Mouse (Mus musculus) embryonic facial prominence, embryonic 10.5 days (tissue): ENCODE measurements at regions not wholly inside any gene's neighbourhood (a gene's known extent, or its start where the extent isn't known, plus 50 kb on each side); places are given as distances from the start of the nearest gene placed in this dataset.
"Not testable (repeated sequence)": the region's sequence is repeated elsewhere in the genome, so short reads cannot be mapped to it uniquely, and the experiment has no call there.

ENCODE experiments used
- DNase-seq: peaks from one replicate; pipeline ENCODE4 v3.0.0-alpha.2; 2017; ENCODE audit warnings: low spot score
- H3K27ac ChIP-seq: fragments of 300-500 bp; sonication (generic); replicated peaks from 2 replicates; pipeline ENCODE4 v1.5.1; 2016; ENCODE audit warnings: mild to moderate bottlenecking
- H3K27me3 ChIP-seq: fragments of 300-500 bp; sonication (generic); replicated peaks from 2 replicates; pipeline ENCODE4 v1.6.1; 2016; ENCODE audit warnings: low read depth, mild to moderate bottlenecking; ENCODE audit not compliant: poor library complexity, severe bottlenecking
- H3K36me3 ChIP-seq: fragments of 300-500 bp; sonication (generic); replicated peaks from 2 replicates; pipeline ENCODE4 v1.6.1; 2016; ENCODE audit warnings: mild to moderate bottlenecking, moderate library complexity
- H3K4me1 ChIP-seq: fragments of 300-500 bp; sonication (generic); 2 replicates; pipeline ENCODE4 v1.6.1; 2016
- H3K4me3 ChIP-seq: fragments of 300-500 bp; sonication (generic); 2 replicates; pipeline ENCODE4 v1.5.1; 2016; ENCODE audit warnings: mild to moderate bottlenecking, moderate library complexity
- H3K9me3 ChIP-seq: fragments of 300-500 bp; sonication (generic); 2 replicates; pipeline ENCODE4 v1.6.1; 2016; ENCODE audit warnings: mild to moderate bottlenecking
- WGBS: fragments of 180-500 bp; shearing (Covaris S2); methylation state at CpG from one replicate; pipeline ENCODE4 v1.1.7; 2016; 5-methylcytosine and 5-hydroxymethylcytosine counted together

DNA sequence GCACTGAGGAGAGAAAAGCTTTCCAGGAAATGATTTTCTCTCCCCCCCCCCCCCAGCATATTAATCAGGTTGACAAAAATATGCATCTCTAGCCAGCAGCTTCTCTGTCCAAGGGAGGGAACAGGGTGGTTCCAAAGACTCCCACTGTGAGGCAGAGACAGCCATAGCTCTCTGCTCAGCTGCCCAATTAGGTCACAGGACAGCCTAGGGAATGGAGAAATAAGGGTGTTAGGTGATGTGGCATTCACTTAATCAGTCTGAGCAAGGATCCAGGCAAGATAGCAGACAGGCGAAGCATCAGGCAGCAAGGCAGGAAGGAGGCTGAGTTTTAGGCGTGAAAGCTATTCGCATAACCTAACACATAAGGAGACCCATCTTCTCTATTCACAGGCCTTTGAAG is 266.2 kb upstream of the Meis2 start:
- Histone ChIP-seq H3K36me3 (no peaks in the 10 kb centered on the region), H3K4me1 (no peaks in the 10 kb centered on the region), H3K27ac (no peak overlapping the region), H3K9me3 (no peaks in the 10 kb centered on the region), H3K27me3 (no peaks in the 10 kb centered on the region), H3K4me3 (no peak overlapping the region)
- WGBS, result 89% methylated on average over 3 of the region's 3 CpGs
- no peak for DNase-seq

DNA sequence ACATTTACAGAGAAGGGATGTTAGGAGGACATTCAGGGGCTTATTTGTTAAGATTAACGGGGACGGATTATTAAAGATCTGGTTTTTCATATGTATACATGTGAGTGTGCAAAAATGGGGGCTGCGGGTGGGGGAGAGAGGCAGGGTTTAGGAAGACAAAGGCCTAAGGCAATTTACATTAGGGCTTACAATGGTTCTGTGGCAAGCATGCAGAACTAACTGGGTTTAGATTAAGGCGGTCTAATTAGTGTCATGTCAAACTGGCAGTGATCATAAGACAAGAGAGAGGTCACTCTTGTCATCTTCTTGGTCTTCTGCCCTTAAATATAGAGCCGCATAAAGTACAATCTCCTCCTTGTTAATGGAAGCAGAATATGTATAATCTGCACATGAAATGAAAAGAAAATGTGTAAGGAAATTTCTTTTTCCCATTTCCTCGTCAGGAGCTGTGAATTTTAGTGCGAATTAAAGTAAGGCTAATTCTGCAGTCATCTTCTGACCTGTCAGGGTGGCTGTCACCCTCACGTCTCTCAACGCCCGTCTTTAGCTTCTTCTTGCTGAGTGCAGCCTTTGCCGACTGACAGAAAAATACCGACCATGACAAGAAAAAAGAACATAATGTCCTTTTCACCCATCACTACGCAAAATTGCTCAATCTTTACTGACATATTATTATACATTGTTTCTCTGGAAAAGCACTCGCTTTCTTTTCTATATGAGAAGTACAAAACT is 256.6 kb upstream of the Meis2 start:
- no peaks in the 10 kb centered on the region for H3K36me3 ChIP-seq
- H3K27ac ChIP-seq, result no peak overlapping the region
- 75% methylated on average over 14 of the region's 14 CpGs for WGBS
- no peaks in the 10 kb centered on the region for H3K27me3 ChIP-seq
- no peak overlapping the region for H3K4me3 ChIP-seq
- no peak for DNase-seq
- H3K9me3 ChIP-seq, result no peaks in the 10 kb centered on the region
- H3K4me1 ChIP-seq, result no peaks in the 10 kb centered on the region

- no peak overlapping the region for H3K27ac ChIP-seq
- no peaks in the 10 kb centered on the region for H3K27me3 ChIP-seq
- 74% methylated on average over 1 of the region's 1 CpGs for WGBS
- H3K36me3 ChIP-seq, result no peaks in the 10 kb centered on the region
- H3K9me3 ChIP-seq, result no peaks in the 10 kb centered on the region
- no peak for DNase-seq
- no peaks in the 10 kb centered on the region for H3K4me1 ChIP-seq
- no peak overlapping the region for H3K4me3 ChIP-seq
Measured at GRCm38 (mm10) chr2:116299551-116299950, 233.9 kb upstream of the Meis2 start.

GRCm38 (mm10) chr2:116289886-116290285 is 224.2 kb upstream of the Meis2 start:
- Histone ChIP-seq H3K36me3 (no peaks in the 10 kb centered on the region), H3K4me1 (no peaks in the 10 kb centered on the region), H3K27me3 (no peaks in the 10 kb centered on the region), H3K4me3 (no peak overlapping the region), H3K9me3 (no peaks in the 10 kb centered on the region), H3K27ac (no peak overlapping the region)
- DNase-seq, result no peak
- WGBS, result 81% methylated on average over 7 of the region's 7 CpGs

GRCm38 (mm10) chr2:116243191-116243590 is 177.6 kb upstream of the Meis2 start:
- H3K36me3 ChIP-seq, DNase-seq, H3K27me3 ChIP-seq, H3K4me3 ChIP-seq, H3K27ac ChIP-seq, H3K9me3 ChIP-seq, H3K4me1 ChIP-seq: not testable (repeated sequence)
- WGBS, result 75% methylated on average over 3 of the region's 3 CpGs

- DNase-seq, result no peak
- no peaks in the 10 kb centered on the region for H3K36me3 ChIP-seq
Measured at GRCm38 (mm10) chr2:116236731-116237130, 171.1 kb upstream of the Meis2 start.

DNA sequence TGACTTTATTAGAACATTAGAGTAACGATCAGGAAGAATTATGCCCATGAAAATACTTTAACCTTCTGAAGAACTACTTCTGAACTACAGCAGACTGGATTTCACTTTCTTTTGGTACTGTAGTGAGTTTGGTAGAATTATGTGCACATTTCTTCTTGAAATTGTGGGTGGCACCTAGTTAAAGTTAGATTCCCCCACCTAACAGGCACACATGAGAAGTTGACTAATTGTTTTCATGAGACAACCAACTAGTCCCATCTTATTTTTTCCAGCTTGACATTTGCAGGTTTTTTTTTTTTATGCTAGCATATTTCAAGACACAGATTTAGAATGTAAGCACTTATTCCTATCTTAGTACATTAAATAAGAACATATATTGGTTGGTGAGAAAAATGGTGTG is 167.2 kb upstream of the Meis2 start:
- Histone ChIP-seq H3K27ac (no peak overlapping the region), H3K36me3 (no peaks in the 10 kb centered on the region), H3K4me1 (no peaks in the 10 kb centered on the region), H3K4me3 (no peak overlapping the region), H3K9me3 (no peaks in the 10 kb centered on the region), H3K27me3 (no peaks in the 10 kb centered on the region)
- DNase-seq, result no peak
- 94% methylated on average over 1 of the region's 1 CpGs for WGBS

More at GRCm38 (mm10) chr2:116236731-116237130, 171.1 kb upstream of the Meis2 start:
- no peak overlapping the region for H3K27ac ChIP-seq
- H3K4me3 ChIP-seq, result no peak overlapping the region
- H3K9me3 ChIP-seq, result no peaks in the 10 kb centered on the region
- H3K4me1 ChIP-seq, result no peaks in the 10 kb centered on the region
- H3K27me3 ChIP-seq, result no peaks in the 10 kb centered on the region

DNA sequence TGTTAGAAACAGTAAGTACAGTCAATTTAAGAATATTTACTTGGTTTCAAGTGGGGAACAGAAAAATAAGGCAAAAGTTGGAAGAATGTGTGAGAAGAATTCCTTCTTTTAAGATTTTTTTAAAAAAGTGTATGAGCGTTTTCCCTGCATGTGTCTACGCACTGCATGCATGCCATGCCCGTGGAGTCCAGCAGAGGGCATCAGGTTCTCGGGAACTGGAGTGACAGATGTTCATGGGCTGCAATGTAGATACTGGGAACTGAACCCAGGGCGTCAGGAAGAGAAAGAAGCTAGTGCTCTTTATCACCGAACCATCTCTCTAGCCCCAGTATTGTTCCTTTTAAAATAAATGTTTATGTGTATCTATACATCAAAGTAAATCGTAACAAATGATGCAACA is 150.8 kb upstream of the Meis2 start:
- Histone ChIP-seq H3K36me3 (no peaks in the 10 kb centered on the region), H3K27me3 (no peaks in the 10 kb centered on the region), H3K4me1 (no peaks in the 10 kb centered on the region), H3K27ac (no peak overlapping the region), H3K4me3 (no peak overlapping the region), H3K9me3 (no peaks in the 10 kb centered on the region)
- peak; percentile 34 for DNase-seq
- 80% methylated on average over 7 of the region's 7 CpGs for WGBS

- Histone ChIP-seq H3K4me1 (no peaks in the 10 kb centered on the region), H3K27ac (no peak overlapping the region), H3K9me3 (no peaks in the 10 kb centered on the region), H3K27me3 (no peaks in the 10 kb centered on the region), H3K36me3 (no peaks in the 10 kb centered on the region), H3K4me3 (no peak overlapping the region)
- no peak for DNase-seq
- WGBS, result 85% methylated on average over 14 of the region's 14 CpGs
Measured at GRCm38 (mm10) chr2:116201248-116202223, 135.9 kb upstream of the Meis2 start.

GRCm38 (mm10) chr2:116200795-116201194 is 135.2 kb upstream of the Meis2 start:
- H3K4me3 ChIP-seq, result no peak overlapping the region
- 79% methylated on average over 5 of the region's 5 CpGs for WGBS
- H3K27ac ChIP-seq, result no peak overlapping the region
- no peaks in the 10 kb centered on the region for H3K27me3 ChIP-seq
- no peaks in the 10 kb centered on the region for H3K9me3 ChIP-seq
- DNase-seq, result no peak
- H3K36me3 ChIP-seq, result no peaks in the 10 kb centered on the region
- H3K4me1 ChIP-seq, result no peaks in the 10 kb centered on the region

GRCm38 (mm10) chr2:116181861-116182260 is 116.2 kb upstream of the Meis2 start:
- DNase-seq, result no peak
- 87% methylated on average over 11 of the region's 11 CpGs for WGBS
- no peak overlapping the region for H3K4me3 ChIP-seq
- H3K9me3 ChIP-seq, result no peaks in the 10 kb centered on the region
- no peaks in the 10 kb centered on the region for H3K36me3 ChIP-seq
- no peak overlapping the region for H3K27ac ChIP-seq
- H3K4me1 ChIP-seq, result no peaks in the 10 kb centered on the region
- no peaks in the 10 kb centered on the region for H3K27me3 ChIP-seq

DNA sequence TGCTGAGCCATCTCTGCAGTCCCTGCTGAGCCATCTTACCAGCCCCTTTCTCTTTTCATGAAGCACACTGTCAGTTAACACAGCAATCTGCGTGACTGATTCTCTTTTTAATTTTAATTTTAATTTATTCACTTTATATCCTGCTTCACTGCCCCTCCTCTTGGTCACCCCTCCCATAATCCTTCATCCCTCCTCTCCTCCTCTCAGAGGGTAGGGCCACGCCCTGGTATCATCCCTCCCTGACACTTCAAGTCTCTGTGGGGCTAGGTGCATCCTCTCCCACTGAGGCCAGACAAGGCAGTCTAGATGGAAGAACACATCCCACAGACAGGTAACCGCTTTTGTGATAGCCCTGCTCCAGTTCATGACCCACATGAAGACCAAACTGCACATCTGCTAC is 111.5 kb upstream of the Meis2 start:
- H3K36me3 ChIP-seq, result no peaks in the 10 kb centered on the region
- no peaks in the 10 kb centered on the region for H3K27me3 ChIP-seq
- no peak overlapping the region for H3K4me3 ChIP-seq
- H3K4me1 ChIP-seq, result no peaks in the 10 kb centered on the region
- no peak overlapping the region for H3K27ac ChIP-seq
- 89% methylated on average over 3 of the region's 3 CpGs for WGBS
- DNase-seq, result no peak
- H3K9me3 ChIP-seq, result no peaks in the 10 kb centered on the region
